Mouse (Mus musculus): ENCODE data around the gene Dnajc12.
"Not testable (repeated sequence)": the region's sequence is repeated elsewhere in the genome, so short reads cannot be mapped to it uniquely, and the experiment has no call there.

The Dnajc12 gene

GRCm38 (mm10) chr10:63429785-63430305 is 47.6 kb downstream of the Dnajc12 start, which contains the start of gene Ctnna3:
Gene Ctnna3, plus strand, starts transcription at chr10:63430098.
- DNase-seq (ENCODE audit: low read depth): peak; percentile 98

GRCm38 (mm10) chr10:63431221-63431736 is 49.0 kb downstream of the Dnajc12 start:
- DNase-seq (ENCODE audit: low read depth): no peak

GRCm38 (mm10) chr10:63432099-63432498 is 49.9 kb downstream of the Dnajc12 start:
- no peak for DNase-seq (ENCODE audit: low read depth)

GRCm38 (mm10) chr10:63432887-63433286 is 50.6 kb downstream of the Dnajc12 start:
- no peak for DNase-seq (ENCODE audit: low read depth)

GRCm38 (mm10) chr10:63438736-63439262 is 56.6 kb downstream of the Dnajc12 start:
- no peak for DNase-seq (ENCODE audit: low read depth)

- DNase-seq (ENCODE audit: low read depth): no peak
Observed at GRCm38 (mm10) chr10:63439694-63440228, 57.5 kb downstream of the Dnajc12 start.

GRCm38 (mm10) chr10:63444602-63445387 is 62.6 kb downstream of the Dnajc12 start:
- DNase-seq (ENCODE audit: low read depth): not testable (repeated sequence)

GRCm38 (mm10) chr10:63453926-63454325 is 71.7 kb downstream of the Dnajc12 start:
- DNase-seq (ENCODE audit: low read depth): no peak

- no peak for DNase-seq (ENCODE audit: low read depth)
Observed at GRCm38 (mm10) chr10:63455110-63455878, 73.1 kb downstream of the Dnajc12 start.

- DNase-seq (ENCODE audit: low read depth): no peak
Observed at GRCm38 (mm10) chr10:63457292-63458128, 75.3 kb downstream of the Dnajc12 start.
